Mouse (Mus musculus) neutrophil, adult 5-6 weeks (primary cell): ENCODE measurements around the gene Pkd2. TPM values are rescaled to one million over a fixed set of nuclear protein-coding genes. Genes with fewer than 3 reads are reported as not detected.

Experiments
- total RNA-seq: library from RNA; stranded (forward); fragments of 200-1000 nt; gene quantifications from 2 replicates; pipeline ENCODE4 v1.2.3, GENCODE M21; 2017

The Pkd2 gene
- total RNA-seq, 1 experiment from 2014 or later: 0.93 TPM

Other genes with a start within 250 kb of the Pkd2 start
- not detected in 2 replicates for gene Ibsp, start 160.3 kb upstream of the Pkd2 start, total RNA-seq
- not detected in 2 replicates for gene Mepe, start 134.1 kb upstream of the Pkd2 start, total RNA-seq
- 2.1 and 2.9 TPM in 2 replicates for gene Spp1, start 24.3 kb upstream of the Pkd2 start, total RNA-seq
- gene BC005561, start 48.9 kb downstream of the Pkd2 start, total RNA-seq: 9.5 and 10.1 TPM in 2 replicates